Mouse (Mus musculus) small intestine, adult 2 months (tissue): Measurements from ENCODE around the gene Disp2. TPM values are rescaled to one million over a fixed set of nuclear protein-coding genes. Genes with fewer than 3 reads are reported as not detected.
A peak's percentile ranks its signal among the peaks of the same experiment; 100 is the strongest.

Experiments
- H3K27ac ChIP-seq: fragments of 200-500 bp; 2 replicates; pipeline ENCODE4 v1.5.1; 2012; ENCODE audit warnings: low read depth, low read length, control low read depth, inconsistent platforms; ENCODE audit not compliant: insufficient read depth
- H3K27me3 ChIP-seq: fragments of 200-500 bp; 2 replicates; pipeline ENCODE4 v1.6.1; 2012; ENCODE audit warnings: mild to moderate bottlenecking, moderate library complexity, low read length, inconsistent platforms; ENCODE audit not compliant: control insufficient read depth, insufficient read depth
- H3K36me3 ChIP-seq: fragments of 200-500 bp; 2 replicates; pipeline ENCODE4 v1.6.1; 2012; ENCODE audit warnings: mild to moderate bottlenecking, low read length, control low read depth, inconsistent platforms; ENCODE audit not compliant: control insufficient read depth, insufficient read depth
- H3K4me1 ChIP-seq: fragments of 200-500 bp; 2 replicates; pipeline ENCODE4 v1.6.1; 2012; ENCODE audit warnings: low read length, inconsistent platforms, mixed read lengths; ENCODE audit not compliant: control insufficient read depth, insufficient read depth, insufficient read length
- H3K4me3 ChIP-seq: fragments of 200-500 bp; 2 replicates; pipeline ENCODE4 v1.5.1; 2012; ENCODE audit warnings: low read depth, mild to moderate bottlenecking, control low read depth, inconsistent platforms, low read length, moderate library complexity
- CTCF ChIP-seq: fragments of 200-500 bp; IDR thresholded peaks from 2 replicates; pipeline ENCODE4 v1.5.1; 2012; ENCODE audit warnings: low read depth, mild to moderate bottlenecking, control low read depth, inconsistent platforms, low read length, moderate library complexity, mixed read lengths; ENCODE audit not compliant: insufficient replicate concordance, insufficient read length; ENCODE audit errors: extremely low read depth
- POLR2A ChIP-seq: fragments of 200-500 bp; IDR thresholded peaks from 2 replicates; pipeline ENCODE4 v1.6.1; 2012; ENCODE audit warnings: low read depth, mild to moderate bottlenecking, control low read depth, inconsistent platforms, low read length, moderate library complexity
- WGBS: fragments of 180-500 bp; shearing (Covaris S2); methylation state at CpG from one replicate; pipeline ENCODE4 v1.1.7; 2018; 5-methylcytosine and 5-hydroxymethylcytosine counted together
- polyA plus RNA-seq: library from polyadenylated mRNA; depleted of rRNA; stranded (reverse); fragments of >200 nt; gene quantifications from 2 replicates; pipeline ENCODE4 v1.2.3, GENCODE M21; 2012

The Disp2 gene
- polyA plus RNA-seq, 1 experiment: 3.5 TPM

DNA sequence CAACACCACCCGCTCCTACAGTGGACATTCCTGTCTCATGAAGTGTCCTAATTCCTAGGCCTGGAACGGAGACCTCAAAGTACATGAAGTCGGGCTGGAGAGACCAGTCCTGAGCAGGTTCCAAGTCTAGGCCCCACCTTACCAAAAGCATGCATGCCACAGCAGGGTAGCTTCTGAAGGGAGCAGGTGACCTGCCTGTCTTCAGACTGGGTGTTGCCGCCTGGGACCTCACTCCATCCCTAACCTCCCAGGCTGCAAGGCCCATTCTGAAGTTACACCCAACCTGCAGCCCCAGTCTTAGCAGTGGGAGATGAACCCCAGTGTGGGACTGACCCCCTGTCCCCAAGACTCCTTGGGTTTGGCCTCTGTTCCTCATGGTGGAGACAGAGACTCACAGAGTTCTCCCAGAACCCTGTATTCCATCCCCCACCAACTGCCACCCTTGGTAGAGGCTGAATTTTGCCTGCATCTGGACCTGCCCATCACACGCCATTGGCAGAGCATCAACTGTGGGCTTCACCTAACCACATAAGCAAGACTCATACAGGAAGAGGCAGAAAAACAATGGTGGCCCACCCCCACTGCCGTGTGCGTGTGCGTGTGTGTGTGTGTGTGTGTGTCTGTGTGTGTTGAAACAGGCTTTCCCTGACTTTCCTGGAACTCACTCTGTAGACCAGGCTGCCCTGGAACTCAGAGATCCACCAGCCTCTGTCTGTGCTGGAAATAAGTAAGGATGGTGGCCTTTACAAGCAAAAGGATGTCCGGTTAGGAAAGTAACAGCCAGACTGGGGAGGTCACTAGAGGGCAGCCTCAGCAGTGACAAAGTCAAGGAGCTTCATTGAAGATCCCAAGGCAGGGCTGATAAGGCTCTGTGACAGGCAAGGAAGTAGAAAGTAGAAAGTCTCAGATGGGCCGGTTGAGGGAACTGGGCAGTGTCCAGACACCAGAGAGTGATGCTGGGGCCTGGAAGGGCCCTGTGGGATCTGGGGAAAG lies 13.2 kb upstream of the Disp2 start:
- Histone ChIP-seq H3K4me1 (peaks cover 59% of the 10 kb centered on the region), H3K36me3 (no peaks in the 10 kb centered on the region), H3K4me3 (no peak overlapping the region), H3K27ac (peak overlapping the region; percentile 56), H3K27me3 (no peaks in the 10 kb centered on the region)
- WGBS: 68% methylated on average over 10 of the region's 10 CpGs
- TF ChIP-seq CTCF: peak; percentile 26; the same call in 1 of the 2 replicates
- TF ChIP-seq POLR2A: no peak

- Histone ChIP-seq H3K4me1 (peaks cover 24% of the 10 kb centered on the region), H3K27me3 (no peaks in the 10 kb centered on the region), H3K36me3 (peaks cover 12% of the 10 kb centered on the region; the same call in 1 of the 2 replicates), H3K27ac (peak within 1 kb of the TSS; percentile 98), H3K4me3 (peak within 1 kb of the TSS; percentile 63)
- TF ChIP-seq CTCF: no peak
- peak; percentile 84; the same call in 1 of the 2 replicates for TF ChIP-seq POLR2A
- WGBS: 38% methylated on average over 6 of the region's 6 CpGs
These were observed 7.2 kb upstream of the Disp2 start, which contains the start of gene Phgr1 for GRCm38 (mm10) chr2:118772158-118772874. Gene Phgr1, plus strand, starts transcription at chr2:118772769.

DNA sequence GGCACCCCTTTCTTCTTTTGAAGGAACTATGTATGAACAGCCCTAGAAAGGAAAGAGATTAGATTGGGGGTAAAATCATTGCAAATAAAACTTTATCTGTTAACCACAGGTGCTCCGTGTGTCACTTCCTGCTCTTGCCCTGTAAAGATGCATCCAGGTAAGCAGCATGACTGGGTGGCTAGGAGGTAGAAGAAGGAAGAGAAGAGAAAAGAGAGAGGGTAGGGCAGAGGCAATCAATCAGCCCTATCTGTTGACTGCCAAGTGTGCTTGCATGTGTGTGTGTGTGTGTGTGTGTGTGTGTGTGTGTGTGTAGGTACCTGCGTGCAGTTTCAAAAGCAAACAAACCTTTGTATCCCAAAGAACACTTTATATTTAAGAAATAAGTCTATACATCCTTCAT lies 5.0 kb upstream of the Disp2 start:
- WGBS: 28% methylated on average over 2 of the region's 2 CpGs
- peak overlapping the region; percentile 74 for H3K27ac ChIP-seq
- peak overlapping the region; percentile 63 for H3K4me3 ChIP-seq
- TF ChIP-seq CTCF: no peak
- TF ChIP-seq POLR2A: no peak
- no peaks in the 10 kb centered on the region for H3K27me3 ChIP-seq
- H3K4me1 ChIP-seq: peaks cover 36% of the 10 kb centered on the region
- H3K36me3 ChIP-seq: peaks cover 12% of the 10 kb centered on the region; the same call in 1 of the 2 replicates

- Histone ChIP-seq H3K27ac (peak overlapping the region; percentile 74), H3K36me3 (peaks cover 12% of the 10 kb centered on the region; the same call in 1 of the 2 replicates), H3K27me3 (no peaks in the 10 kb centered on the region), H3K4me3 (peak overlapping the region; percentile 41), H3K4me1 (peaks cover 36% of the 10 kb centered on the region)
- no peak for TF ChIP-seq POLR2A
- no peak for TF ChIP-seq CTCF
- WGBS: 19% methylated on average over 1 of the region's 1 CpGs
These were observed 4.1 kb upstream of the Disp2 start for GRCm38 (mm10) chr2:118775396-118775795.

- Histone ChIP-seq H3K4me3 (peak overlapping the region; percentile 36), H3K4me1 (peaks cover 35% of the 10 kb centered on the region), H3K27ac (peak overlapping the region; percentile 82), H3K36me3 (peaks cover 12% of the 10 kb centered on the region; the same call in 1 of the 2 replicates), H3K27me3 (no peaks in the 10 kb centered on the region)
- no peak for TF ChIP-seq CTCF
- TF ChIP-seq POLR2A: no peak
- 32% methylated on average over 3 of the region's 4 CpGs for WGBS
These were observed 3.7 kb upstream of the Disp2 start for GRCm38 (mm10) chr2:118775846-118776245.

DNA sequence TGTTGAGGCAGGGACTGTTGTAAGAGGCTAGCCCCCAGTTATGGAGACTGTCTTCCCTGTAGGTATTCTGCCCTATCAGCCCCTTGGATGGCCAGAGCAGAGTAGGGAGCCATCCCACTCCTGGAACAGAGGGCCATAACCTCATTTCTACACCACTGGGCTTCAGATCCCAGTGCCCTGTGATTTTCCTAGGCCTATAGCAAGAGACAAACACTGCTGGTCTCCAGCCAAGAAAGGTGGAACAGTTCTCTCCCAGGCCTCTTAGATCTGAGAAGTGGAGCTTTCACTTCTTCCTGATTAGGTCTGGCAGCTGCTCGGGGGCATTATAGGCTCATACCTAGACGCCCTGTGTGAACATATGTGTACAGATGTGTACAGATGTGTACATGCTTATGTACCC lies 3.2 kb upstream of the Disp2 start:
- peak overlapping the region; percentile 82 for H3K27ac ChIP-seq
- TF ChIP-seq POLR2A (no peak), CTCF (no peak)
- 13% methylated on average over 2 of the region's 2 CpGs for WGBS

More for the DNA sequence above, 3.2 kb upstream of the Disp2 start:
- H3K36me3 ChIP-seq: peaks cover 12% of the 10 kb centered on the region; the same call in 1 of the 2 replicates
- no peaks in the 10 kb centered on the region for H3K27me3 ChIP-seq
- H3K4me3 ChIP-seq: peak overlapping the region; percentile 36
- peaks cover 31% of the 10 kb centered on the region for H3K4me1 ChIP-seq
